Mouse (Mus musculus) yolk sac, embryonic 10.5 days (tissue): ENCODE measurements around the gene Crip2.

Experiments
- DNase-seq: peaks from one replicate; pipeline ENCODE4 v3.0.0-alpha.2; 2017; ENCODE audit warnings: low spot score

The Crip2 gene

DNA sequence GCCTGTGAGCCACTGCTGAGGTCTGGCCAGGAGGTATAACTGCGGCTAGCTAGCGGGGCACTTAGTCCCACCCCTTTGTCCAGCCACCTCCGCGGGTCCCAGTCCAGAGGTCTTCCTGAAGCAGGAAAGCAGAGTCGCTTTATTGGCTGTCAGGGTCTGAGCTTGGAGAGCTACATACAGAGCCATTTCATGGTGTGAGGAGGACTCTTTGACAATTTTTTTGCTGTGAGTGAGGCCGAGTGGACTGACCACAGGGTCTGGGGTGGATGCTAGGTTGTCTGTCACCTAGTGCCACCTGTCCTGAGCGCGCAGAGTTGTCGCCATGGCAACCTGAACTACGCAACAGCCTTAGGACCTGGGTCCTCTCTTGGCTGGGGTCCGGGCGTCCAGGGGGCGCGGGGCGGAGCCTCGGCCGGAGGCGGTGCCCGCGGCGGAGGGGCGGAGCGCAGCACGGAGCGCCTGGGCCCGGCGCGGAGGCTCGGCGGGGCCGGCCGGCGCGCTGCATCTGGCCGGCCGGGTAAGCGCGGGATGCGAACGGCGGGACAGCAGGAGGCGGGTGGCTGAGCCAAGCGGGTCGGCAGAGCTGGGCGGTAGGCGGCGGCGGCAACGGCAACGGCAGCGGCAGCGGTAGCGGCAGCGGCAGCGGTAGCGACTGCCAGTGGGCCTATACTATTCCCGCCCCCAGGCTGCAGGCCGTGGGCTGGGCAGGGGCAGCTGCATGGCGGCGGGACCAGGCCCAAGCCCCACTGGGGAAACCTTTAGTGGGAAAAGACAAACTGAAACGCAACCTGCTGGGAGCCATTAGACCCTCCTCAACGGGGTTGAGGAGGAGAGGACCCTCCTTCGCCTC is 45.6 kb downstream of the Crip2 start, which contains the start of gene Tmem121:
TSS of gene Tmem121 (plus strand) at position 489 of the 850 bp plus-strand sequence.
- peak; percentile 36 for DNase-seq

DNA sequence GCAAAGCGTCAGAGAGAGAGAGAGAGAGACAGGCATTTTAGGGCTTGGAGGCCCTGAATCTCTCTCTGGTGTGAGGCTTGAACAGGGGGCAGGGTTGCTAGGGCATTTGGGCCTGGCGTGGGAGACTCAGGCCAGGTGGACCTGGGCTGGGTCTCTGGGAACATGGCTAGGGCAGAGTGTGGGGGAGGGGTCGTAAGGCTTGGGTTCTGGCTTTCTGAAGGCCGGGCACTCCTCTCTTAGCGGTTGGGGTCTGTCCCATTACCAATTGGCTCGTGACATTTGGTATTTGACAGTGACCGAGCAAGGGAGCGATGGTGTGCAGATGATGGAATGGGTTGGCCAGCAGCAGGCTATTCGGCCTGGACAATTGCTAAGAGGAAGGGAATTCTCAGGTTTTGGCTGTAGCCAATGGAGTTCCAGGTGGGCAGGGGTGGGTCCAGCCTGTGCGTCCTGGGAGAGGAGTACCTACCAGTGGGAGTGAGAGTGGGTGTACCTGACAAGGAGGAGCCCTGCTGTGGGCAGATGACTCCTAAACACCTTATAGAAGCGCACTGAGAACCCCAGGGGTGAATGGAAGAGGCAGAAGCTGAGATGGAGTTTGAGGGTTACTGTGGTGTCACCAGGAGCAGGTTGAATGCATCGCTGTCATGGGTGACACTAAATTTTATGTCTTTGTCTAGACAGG is 46.4 kb downstream of the Crip2 start:
- DNase-seq, result no peak

DNA sequence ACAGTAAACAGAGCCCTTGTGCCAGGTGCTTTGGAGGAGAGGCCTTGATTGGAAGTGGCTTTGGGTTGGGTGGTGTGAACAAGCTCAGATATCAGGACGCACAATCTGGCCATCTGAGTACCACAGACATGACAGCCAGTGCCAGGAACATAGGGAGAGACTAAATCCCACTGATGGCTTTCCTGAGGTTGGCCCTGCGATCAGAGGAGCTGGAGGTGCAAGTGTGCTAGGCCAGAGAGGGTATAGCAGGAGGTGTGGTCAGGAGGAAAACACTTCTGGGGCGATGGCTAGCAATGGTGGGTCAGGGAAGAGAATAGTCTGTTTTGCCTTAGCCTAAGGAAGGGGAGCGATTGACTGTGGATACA is 47.0 kb downstream of the Crip2 start:
- no peak for DNase-seq

DNA sequence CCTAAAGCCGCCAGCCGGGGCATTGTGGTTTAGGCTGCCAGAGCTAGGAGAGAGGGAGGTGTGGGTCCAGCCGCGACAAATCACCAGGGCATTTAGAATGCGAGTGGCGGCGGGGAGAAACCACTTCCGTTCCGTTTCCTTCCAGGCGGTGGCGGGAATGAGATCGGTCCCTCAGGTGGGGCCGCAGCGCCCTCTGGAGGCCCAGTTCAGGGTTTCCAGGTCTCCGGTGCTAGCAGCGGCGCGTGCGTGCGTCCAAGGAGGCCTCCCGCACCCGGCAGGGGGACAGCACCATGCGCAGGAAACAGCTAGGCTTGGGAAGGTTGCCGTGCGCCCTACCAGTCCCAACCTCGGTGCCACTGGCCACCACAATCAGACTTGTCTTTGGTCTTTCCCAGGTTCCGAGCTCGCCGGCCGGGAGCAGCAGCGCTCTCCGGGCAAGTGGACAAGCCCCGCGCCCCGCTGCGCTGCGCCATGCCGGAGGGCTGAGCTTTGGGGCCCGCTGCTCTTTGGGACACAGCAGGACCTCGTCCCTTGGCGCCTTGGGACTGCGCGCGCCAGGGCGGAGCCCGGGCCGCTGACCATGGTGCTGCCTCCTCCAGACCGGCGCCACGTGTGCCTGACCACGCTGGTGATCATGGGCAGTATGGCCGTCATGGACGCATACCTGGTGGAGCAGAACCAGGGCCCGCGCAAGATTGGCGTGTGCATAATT is 47.7 kb downstream of the Crip2 start:
- DNase-seq, result peak; percentile 73

DNA sequence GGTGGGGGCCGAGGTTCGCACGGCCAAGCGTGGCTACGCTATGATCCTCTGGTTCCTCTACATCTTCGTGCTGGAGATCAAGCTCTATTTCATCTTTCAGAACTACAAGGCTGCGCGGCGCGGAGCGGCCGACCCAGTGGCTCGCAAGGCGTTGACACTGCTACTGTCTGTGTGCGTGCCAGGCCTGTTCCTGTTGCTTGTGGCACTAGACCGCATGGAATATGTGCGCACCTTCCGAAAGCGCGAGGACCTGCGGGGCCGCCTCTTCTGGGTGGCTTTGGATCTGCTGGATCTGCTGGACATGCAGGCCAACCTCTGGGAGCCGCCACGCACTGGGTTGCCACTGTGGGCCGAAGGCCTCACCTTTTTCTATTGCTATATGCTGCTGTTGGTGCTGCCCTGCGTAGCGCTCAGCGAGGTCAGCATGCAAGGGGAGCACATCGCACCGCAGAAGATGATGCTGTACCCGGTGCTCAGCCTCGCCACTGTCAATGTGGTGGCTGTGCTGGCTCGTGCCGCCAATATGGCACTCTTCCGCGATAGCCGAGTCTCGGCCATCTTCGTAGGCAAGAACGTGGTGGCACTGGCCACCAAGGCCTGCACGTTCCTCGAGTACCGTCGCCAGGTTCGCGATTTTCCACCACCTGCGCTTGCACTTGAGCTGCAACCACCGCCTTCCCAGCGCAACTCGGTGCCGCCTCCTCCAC is 48.5 kb downstream of the Crip2 start:
- DNase-seq, result no peak

DNA sequence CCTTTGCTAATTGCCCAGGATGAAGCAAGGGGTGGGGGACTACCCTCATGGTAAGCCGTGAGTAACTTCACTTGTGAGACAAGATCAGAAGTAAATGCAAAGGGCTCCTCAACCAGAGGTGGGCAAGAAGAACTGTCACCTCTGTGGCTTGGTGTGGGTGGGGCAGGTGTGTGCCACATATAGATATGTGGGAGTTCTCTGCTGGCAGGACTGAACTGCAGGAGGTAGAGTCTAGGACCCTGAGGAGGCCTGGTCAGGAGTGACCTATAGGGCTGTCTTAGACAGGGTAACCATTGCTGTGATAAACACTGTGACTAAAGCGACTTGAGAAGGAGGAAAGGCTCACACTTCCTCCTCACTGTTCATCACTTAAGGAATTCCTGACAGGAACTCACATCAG is 53.4 kb downstream of the Crip2 start:
- DNase-seq, result no peak
